Mouse (Mus musculus) duodenum, adult 2 months (tissue): ENCODE measurements around the gene Btbd2. TPM values are rescaled to one million over a fixed set of nuclear protein-coding genes. Genes with fewer than 3 reads are reported as not detected.

ENCODE experiments used
- polyA plus RNA-seq: library from polyadenylated mRNA; depleted of rRNA; stranded (reverse); fragments of >200 nt; gene quantifications from 2 replicates; pipeline ENCODE4 v1.2.3, GENCODE M21; 2012; ENCODE audit warnings: low replicate concordance; rRNA removed

Gene Btbd2
- 70.9 and 83.2 TPM in 2 replicates for polyA plus RNA-seq

DNA sequence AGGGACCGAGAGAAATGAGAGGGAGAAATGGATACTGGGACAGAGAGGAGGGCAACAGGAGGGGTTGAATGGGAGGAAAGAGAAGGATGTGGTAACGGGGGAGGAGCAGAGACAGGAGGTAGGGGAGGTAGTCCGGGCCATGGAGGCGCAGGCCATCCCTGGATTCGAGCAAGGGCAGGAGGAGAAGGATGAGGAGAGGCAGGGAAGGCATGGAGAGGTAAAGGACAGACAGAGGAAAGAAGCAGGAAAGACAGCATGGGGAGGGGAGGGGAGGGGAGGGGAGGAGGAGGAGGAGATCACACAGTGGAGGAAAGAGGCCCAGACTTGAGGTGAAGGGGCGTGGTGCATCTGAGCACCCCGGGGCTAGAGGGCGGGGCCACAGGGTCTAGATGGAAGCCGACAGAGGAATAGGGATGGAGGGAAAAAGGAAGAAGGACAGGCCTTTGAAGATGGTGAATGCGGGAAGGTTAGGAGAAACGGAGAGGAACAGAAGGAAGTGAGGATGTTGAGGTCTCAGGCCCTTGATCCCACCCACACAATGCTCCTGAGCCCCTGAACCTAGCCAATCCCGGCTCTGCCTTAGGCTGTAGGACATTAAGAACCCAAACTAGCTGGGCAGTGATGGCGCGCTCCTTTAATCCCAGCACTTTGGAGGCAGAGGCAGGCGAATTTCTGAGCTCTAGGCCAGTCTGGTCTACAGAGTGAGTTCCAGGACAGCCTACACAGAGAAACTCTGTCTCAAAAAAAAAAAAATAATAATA lies at the start of gene Btbd2:
TSS of gene Btbd2 (minus strand) at position 209 of the 761 bp plus-strand sequence.

DNA sequence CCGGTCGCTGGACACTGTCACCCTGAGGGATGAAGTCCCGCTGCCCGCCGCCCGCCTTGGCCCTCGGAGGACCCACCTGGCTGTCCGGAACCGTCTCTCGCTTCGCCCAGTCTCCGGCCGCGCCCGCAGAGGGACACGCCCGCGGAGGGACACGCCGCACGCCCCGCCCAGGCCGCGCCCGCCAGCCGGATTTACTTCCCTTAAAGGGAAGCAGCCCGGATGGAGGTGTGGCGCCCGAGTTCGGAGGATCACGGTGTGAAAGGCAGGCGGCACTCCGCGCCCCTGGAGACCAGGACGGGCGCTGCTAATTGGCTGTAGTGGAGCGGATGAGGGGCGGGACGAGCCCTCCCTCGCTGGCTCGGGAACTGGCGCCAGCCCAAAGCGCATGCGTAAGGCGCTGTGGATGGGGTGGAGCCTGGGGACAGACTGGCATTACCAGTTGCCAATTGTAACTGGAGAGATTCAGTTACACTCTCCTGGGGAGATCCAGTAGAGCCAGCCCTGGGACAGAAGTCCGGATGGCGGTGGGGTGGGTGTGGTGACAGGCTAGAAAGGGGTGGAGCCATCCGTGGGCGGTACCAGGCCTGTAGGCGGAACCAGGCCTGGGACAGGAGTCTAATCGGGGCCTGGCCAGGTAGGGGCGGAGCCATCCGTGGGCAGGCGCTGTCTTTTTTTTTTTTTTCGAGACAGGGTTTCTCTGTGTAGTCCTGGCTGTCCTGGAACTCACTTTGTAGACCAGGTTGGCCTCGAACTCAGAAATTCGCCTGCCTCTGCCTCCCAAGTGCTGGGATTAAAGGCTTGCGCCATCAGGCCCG lies 45.1 kb upstream of the Btbd2 start, which contains the start of the genes Mob3a and Izumo4:
TSS of gene Mob3a (minus strand) at position 257 of the 815 bp plus-strand sequence.
TSS of gene Izumo4 (plus strand) at position 464 of the 815 bp plus-strand sequence.

GRCm38 (mm10) chr10:80677942-80678436 lies 21.1 kb upstream of the Btbd2 start, which contains the start of gene Mknk2:
Gene Mknk2 (minus strand): TSS chr10:80678112.

DNA sequence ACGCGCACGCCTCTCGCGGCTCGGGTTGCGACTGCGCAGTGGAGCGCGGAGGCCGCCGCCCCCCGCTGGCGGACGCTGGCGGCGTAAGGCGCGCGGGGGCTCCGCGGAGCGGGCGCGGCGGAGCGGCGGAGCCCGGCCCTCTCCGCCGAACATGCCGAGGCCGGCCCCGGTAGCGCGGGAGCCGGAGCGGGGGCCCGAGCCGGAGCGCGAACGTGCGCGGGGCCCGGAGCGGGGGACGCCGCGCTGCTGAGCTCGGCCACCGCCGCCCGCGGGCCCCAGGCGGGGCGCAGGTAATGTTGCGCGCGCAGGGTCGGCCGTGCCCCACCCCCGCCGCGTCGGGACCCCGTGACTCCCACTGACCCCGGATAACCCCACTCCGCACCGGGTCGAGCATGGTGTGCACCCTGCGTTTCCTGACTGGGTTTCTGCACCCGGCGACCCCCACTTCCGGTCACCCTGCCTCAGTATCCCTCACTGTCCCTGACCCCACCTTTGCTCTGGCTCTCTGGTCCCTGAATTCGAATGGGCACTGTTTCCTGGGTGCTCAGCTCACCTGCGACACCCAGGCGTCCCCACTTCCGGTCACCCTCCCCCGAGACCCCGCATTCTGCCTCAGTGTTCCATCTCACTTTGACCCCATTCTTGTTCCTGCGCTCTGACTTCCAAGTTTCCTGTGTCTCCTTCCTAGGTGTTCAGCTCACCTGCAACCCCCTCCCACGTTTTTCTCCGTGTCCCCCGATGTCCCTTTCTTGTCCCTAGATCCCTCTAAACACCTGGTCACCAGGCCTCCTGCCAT lies 34.0 kb downstream of the Btbd2 start, which contains the start of gene Csnk1g2:
TSS of gene Csnk1g2 (plus strand) at position 178 of the 796 bp plus-strand sequence.

GRCm38 (mm10) chr10:80605721-80606120 lies 51.1 kb downstream of the Btbd2 start, which contains the start of gene Gm49322:
Gene Gm49322 (plus strand): TSS chr10:80606021.

DNA sequence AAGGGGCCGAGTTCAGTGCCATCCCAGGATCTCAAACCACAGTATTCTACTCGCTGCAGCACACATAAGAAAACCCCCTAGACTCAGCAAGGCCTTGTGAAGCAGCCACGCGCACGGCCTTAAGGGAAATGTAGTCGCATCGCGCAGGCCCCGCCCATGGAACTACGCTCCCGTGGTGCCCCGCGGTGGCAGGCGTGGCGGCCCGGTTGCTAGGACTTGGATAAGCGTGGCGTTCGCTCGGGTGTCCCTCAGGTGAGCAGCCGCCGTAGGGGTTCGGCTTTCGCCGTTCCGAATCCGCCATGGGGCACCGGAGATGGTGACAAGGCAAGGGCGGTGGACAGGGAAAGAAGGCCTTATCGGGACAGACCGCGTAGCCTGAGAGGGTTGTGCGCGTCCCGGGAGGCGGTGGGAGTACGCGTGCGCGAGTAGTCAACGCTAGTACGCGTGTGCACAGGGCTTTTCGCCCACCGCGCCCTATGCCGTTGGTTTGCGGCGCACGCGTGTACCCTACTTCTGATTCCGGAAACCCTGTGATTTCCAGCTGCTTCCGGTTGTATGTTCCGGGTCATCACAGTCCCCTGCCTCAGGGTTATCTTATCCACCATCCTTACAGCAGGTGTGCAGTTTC lies 54.1 kb downstream of the Btbd2 start, which contains the start of the genes Scamp4 and Adat3:
TSS of gene Scamp4 (plus strand) at position 175 of the 628 bp plus-strand sequence.
TSS of gene Adat3 (plus strand) at position 183 of the 628 bp plus-strand sequence.

Other genes with a start within 250 kb of the Btbd2 start
- gene Tcf3, start 223.4 kb downstream of the Btbd2 start, polyA plus RNA-seq, result 95.5 and 98.0 TPM in 2 replicates
- 0.26 and 4.2 TPM in 2 replicates for gene Onecut3, start 162.2 kb downstream of the Btbd2 start, polyA plus RNA-seq
- gene Atp8b3, start 117.9 kb downstream of the Btbd2 start, polyA plus RNA-seq, result 0.02 TPM in 1 of 2 replicates, not detected in the other
- gene Rexo1, start 95.5 kb downstream of the Btbd2 start, polyA plus RNA-seq, result 50.2 and 62.3 TPM in 2 replicates
- 22.7 and 36.3 TPM in 2 replicates for gene Klf16, start 79.8 kb downstream of the Btbd2 start, polyA plus RNA-seq
- 502 and 1,087 TPM in 2 replicates for gene Abhd17a, start 66.7 kb downstream of the Btbd2 start, polyA plus RNA-seq
- 164 and 176 TPM in 2 replicates for gene Scamp4, start 54.2 kb downstream of the Btbd2 start, polyA plus RNA-seq
- gene Adat3, start 54.2 kb downstream of the Btbd2 start, polyA plus RNA-seq, result 23.9 and 33.1 TPM in 2 replicates
- 1.7 and 2.4 TPM in 2 replicates for gene Gm49322, start 51.0 kb downstream of the Btbd2 start, polyA plus RNA-seq
- gene Csnk1g2, start 34.2 kb downstream of the Btbd2 start, polyA plus RNA-seq, result 194 and 256 TPM in 2 replicates
- gene Mknk2, start 21.0 kb upstream of the Btbd2 start, polyA plus RNA-seq, result 147 TPM in 2 replicates
- 28.1 and 37.8 TPM in 2 replicates for gene Mob3a, start 44.9 kb upstream of the Btbd2 start, polyA plus RNA-seq
- gene Izumo4, start 45.1 kb upstream of the Btbd2 start, polyA plus RNA-seq, result 20.8 and 44.8 TPM in 2 replicates
- 80.7 and 89.3 TPM in 2 replicates for gene Ap3d1, start 85.2 kb upstream of the Btbd2 start, polyA plus RNA-seq
- gene Dot1l, start 98.1 kb upstream of the Btbd2 start, polyA plus RNA-seq, result 53.5 and 58.4 TPM in 2 replicates
- gene Sf3a2, start 141.1 kb upstream of the Btbd2 start, polyA plus RNA-seq, result 50.6 and 68.2 TPM in 2 replicates
- 44.6 and 62.2 TPM in 2 replicates for gene Plekhj1, start 141.6 kb upstream of the Btbd2 start, polyA plus RNA-seq
- 0.54 and 2.5 TPM in 2 replicates for gene Amh, start 148.2 kb upstream of the Btbd2 start, polyA plus RNA-seq
- not detected in 2 replicates for gene Jsrp1, start 156.4 kb upstream of the Btbd2 start, polyA plus RNA-seq
- 955 and 1,664 TPM in 2 replicates for gene Oaz1, start 169.6 kb upstream of the Btbd2 start, polyA plus RNA-seq
- gene Lingo3, start 187.0 kb upstream of the Btbd2 start, polyA plus RNA-seq, result 0.02 and 0.07 TPM in 2 replicates
- 89.4 and 104 TPM in 2 replicates for gene Lsm7, start 198.1 kb upstream of the Btbd2 start, polyA plus RNA-seq
- gene Sppl2b, start 198.2 kb upstream of the Btbd2 start, polyA plus RNA-seq, result 80.9 and 86.1 TPM in 2 replicates
- gene Tmprss9, start 214.8 kb upstream of the Btbd2 start, polyA plus RNA-seq, result 0.78 and 3.7 TPM in 2 replicates
- 217 and 283 TPM in 2 replicates for gene Timm13, start 243.9 kb upstream of the Btbd2 start, polyA plus RNA-seq